Mouse (Mus musculus): ENCODE results near the gene Ciapin1.

DNA sequence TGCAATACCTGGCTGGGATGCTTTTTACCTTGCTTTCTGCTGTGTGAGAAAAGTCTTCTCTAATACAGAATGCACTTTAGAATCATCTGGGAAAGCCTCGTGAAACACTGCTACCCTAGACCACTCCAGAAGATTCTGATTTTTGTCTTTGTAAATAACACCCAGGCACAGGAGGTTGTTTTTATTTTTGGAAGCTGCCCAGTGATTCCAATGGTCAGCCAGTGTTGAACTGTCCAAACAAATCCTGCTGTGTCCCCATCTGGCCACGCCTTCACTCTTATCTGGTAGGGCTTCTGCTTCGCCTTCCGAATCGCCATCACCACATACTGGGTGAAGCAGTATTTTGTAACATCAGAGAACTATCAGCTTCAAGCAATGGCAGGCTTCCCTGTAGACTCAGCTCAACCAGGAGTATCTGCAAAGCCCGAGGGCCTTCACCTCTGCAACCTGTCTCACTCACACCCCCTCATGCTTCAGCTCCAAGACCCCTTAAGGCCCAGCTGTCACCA is 18.4 kb downstream of the Ciapin1 start:
- TF ChIP-seq CTCF (IDR thresholded peaks at IDR 0.05; ENCODE audit: low read depth, low read length) (no peak), POLR2A (IDR thresholded peaks at IDR 0.05; ENCODE audit: extremely low read depth, insufficient read depth, low read length) (no peak)

Data from liver, adult 2 months (tissue).